Mouse (Mus musculus) left cerebral cortex, postnatal 4 days (tissue): Measurements from ENCODE around the gene Tln1. TPM values are rescaled to one million over a fixed set of nuclear protein-coding genes. Genes with fewer than 3 reads are reported as not detected.
"Not testable (repeated sequence)": the region's sequence is repeated elsewhere in the genome, so short reads cannot be mapped to it uniquely, and the experiment has no call there.

Experiments used
- DNase-seq: peaks from one replicate; pipeline ENCODE4 v3.0.0-alpha.2; 2022
- intact Hi-C: fragments of 180-260 bp; cut with DNase I; formaldehyde crosslinking; loops from one replicate; pipeline ENCODE4 v1.15.1; 2025
- total RNA-seq, 2 experiments: library from RNA; stranded (reverse); gene quantifications; 2 replicates each; pipeline ENCODE4 v1.2.3; 2021

The Tln1 gene
- total RNA-seq, 2 experiments from 2014 or later = 49.1 to 59.1 TPM

GRCm38 (mm10) chr4:43507938-43508665, 54.4 kb downstream of the Tln1 start:
- no peak for DNase-seq
- intact Hi-C loops = no loop called here

DNA sequence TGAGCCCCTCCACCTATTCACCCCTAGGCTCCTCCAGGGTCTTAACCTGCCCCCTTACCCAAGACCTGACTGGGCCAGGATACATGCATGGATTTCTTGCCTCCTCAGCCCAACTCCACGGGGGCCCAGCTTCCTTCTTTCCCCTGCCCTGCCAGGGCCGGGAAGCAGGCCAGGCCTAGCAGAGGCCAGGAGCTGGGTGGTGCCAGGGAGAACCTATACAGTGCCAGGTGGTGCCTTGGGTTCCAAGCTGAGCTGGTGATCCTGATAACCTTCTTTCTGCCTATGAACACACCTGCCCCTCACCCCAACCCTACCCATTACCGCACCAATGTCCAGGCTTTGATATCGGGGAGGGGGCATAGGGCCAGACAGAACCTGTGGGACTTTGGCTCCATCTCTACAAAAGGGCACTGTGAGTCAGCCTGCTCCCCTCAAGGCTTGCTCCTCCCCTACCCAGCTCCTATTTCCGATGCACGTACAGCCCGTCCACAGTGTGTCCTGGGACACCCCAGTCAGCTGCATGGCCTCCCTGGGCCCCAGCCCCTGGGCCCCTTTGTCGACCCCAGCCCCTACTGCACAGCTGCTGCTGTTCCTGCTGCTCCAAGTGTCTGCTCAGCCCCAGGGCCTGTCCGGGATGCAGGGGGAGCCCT, 55.8 kb downstream of the Tln1 start, which contains the start of gene Car9:
Gene Car9, plus strand, starts transcription at position 431 of the 650 bp plus-strand sequence.
- intact Hi-C loops = no loop called here
- peak; percentile 78 for DNase-seq

DNA sequence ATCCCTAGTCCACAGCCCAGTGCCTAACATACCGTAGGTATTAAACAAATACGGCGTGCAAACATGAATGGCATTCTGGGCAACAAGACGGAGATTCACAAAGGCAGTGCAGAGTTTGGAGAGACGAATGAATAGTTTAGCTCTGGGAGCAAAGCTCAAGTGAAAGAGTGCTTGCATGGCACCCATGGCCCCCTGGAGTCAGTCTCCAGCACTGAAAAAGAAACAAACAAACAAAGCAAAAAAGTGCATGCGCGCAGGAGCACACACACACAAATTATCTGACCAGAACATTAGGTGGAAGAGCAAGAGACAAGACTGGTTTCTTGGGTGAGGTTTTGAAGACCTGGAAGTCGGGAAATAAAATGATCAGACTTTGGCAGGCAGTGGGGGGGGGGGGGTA, 56.4 kb downstream of the Tln1 start:
- intact Hi-C loops = no loop called here
- DNase-seq = no peak

GRCm38 (mm10) chr4:43504269-43504668, 58.2 kb downstream of the Tln1 start:
- intact Hi-C loops = no loop called here

DNA sequence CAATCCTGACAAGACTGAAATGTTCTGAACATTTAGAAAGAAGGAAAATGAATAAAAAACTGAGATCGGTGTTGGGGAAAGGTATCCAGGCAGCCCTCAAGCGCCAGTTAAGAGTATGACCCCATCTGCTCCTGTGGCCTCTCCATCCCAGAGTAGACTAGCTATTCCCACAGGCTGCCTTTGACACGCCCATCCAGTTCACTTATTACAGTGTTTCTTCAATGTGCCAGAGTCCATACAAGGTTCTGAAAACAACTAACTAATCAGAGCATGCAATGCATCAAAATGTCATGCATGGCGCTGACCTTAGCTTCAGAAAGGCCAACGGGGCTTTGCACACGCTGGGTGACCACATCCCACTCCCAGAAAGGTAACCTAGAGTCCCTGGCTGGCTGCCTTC, 59.0 kb downstream of the Tln1 start:
- intact Hi-C loops = no loop called here
- no peak for DNase-seq

More at GRCm38 (mm10) chr4:43504269-43504668, 58.2 kb downstream of the Tln1 start:
- DNase-seq = no peak

GRCm38 (mm10) chr4:43503041-43503440, 59.5 kb downstream of the Tln1 start:
- intact Hi-C loops = no loop called here
- DNase-seq = no peak

GRCm38 (mm10) chr4:43499407-43500333, 62.8 kb downstream of the Tln1 start, which contains the start of gene Arhgef39:
TSS of gene Arhgef39 (minus strand) at chr4:43499695.
- peak; percentile 82 for DNase-seq
- intact Hi-C loops = no loop called here

DNA sequence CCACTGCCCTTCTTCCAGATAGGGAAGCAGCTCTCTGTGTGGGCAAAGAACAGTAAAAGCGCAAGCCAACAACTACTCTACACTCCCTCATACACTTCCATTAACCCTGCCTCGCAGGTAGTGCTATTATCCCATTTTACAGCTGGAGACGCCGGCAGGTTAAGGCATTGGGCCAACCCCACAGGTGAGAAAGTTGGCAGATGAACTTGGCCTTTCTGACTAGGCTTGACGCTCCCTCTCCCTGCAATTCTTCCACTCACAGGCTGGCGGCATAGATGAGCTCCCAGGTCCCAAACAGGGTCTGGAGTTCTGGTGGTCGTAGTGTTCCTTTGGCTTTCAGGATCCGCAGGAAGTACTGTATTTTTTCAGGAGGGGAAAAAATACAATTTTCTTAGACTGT, 63.5 kb downstream of the Tln1 start:
- intact Hi-C loops = no loop called here

DNA sequence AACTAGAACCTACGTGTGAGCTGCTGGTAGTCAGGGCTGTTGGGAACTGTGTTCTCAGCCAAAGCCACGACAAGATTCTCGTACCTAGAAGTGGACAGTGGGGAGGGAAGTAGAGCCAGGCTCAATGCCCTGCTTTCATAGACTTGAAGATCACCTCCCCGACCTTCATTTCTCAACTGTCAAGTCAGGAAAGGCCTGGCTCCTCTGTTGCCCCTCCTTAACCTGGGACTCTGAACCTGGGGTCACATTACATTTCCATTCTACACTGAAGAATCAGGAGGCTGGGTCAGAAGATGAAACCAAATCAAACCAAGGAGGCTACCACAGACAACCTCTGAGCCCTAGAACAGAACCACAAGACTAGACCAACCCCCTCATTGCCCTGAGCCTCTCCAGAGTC, 64.5 kb downstream of the Tln1 start:
- intact Hi-C loops = no loop called here
- no peak for DNase-seq

More for the DNA sequence above, 63.5 kb downstream of the Tln1 start:
- peak; percentile 43 for DNase-seq

- intact Hi-C loops = no loop called here
- no peak for DNase-seq
Measured at GRCm38 (mm10) chr4:43497405-43497804, 65.1 kb downstream of the Tln1 start.

GRCm38 (mm10) chr4:43496587-43496986, 65.9 kb downstream of the Tln1 start:
- no peak for DNase-seq
- intact Hi-C loops = no loop called here

- intact Hi-C loops = loop anchor here (5.0 kb wide), 1 partner anchor 52 kb away; the partner anchor contains the start of gene Tesk1
- no peak for DNase-seq
Measured at GRCm38 (mm10) chr4:43493846-43494240, 68.6 kb downstream of the Tln1 start.

GRCm38 (mm10) chr4:43493186-43493845, 69.2 kb downstream of the Tln1 start:
- peak; percentile 98 for DNase-seq
- intact Hi-C loops = loop anchor here (5.0 kb wide), 1 partner anchor 51 kb away; the partner anchor contains the start of gene Tesk1

- peak; percentile 95 for DNase-seq
- intact Hi-C loops = loop anchor here (5.0 kb wide), 1 partner anchor 51 kb away; the partner anchor contains the start of gene Tesk1
Measured at GRCm38 (mm10) chr4:43492821-43493185, 69.7 kb downstream of the Tln1 start, which contains the start of gene Ccdc107. TSS of gene Ccdc107 (plus strand) at chr4:43492900.

GRCm38 (mm10) chr4:43492101-43492820, 70.2 kb downstream of the Tln1 start:
- intact Hi-C loops = loop anchor here (5.0 kb wide), 1 partner anchor 50 kb away; the partner anchor contains the start of gene Tesk1

DNA sequence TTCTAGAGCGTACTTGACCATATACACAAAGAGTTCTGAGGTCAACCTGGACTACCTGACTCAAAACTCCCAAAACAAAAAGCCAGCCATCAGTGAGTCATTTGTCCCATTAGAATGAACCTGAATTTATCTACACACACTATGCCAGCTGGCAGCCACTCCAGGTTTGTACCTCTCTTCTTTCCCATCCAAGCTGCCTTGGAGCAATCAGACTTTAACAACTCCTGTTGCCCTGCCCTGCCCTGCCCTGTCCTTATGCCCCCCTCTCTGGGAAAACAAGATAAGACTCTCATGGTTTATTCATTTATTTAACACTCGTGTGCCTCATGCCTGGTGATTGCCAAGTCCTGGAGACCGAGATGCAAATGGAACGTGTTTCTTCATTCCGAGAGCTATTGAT, 71.7 kb downstream of the Tln1 start:
- intact Hi-C loops = loop anchor here (5.0 kb wide), 1 partner anchor 48 kb away; the partner anchor contains the start of gene Tesk1
- no peak for DNase-seq

More at GRCm38 (mm10) chr4:43492101-43492820, 70.2 kb downstream of the Tln1 start:
- DNase-seq = no peak

- intact Hi-C loops = loop anchor here (5.0 kb wide), 1 partner anchor 47 kb away; the partner anchor contains the start of gene Tesk1
- no peak for DNase-seq
Measured at GRCm38 (mm10) chr4:43489611-43490010, 72.9 kb downstream of the Tln1 start.

DNA sequence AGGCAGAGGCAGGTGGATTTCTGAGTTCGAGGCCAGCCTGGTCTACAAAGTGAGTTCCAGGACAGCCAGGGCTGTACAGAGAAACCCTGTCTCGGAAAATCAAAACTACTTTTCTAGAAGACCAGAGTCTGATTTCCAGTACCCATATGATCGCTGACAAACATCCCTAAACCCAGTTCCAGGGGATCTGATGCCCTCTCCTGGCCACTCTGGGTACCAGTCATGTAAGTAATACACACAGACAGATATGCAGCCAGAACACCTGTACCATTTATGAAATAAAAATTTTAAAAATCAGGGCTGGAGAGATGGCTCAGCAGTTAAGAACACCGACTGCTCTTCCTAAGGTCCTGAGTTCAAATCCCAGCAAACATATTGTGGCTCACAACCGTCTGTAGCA, 76.8 kb downstream of the Tln1 start:
- intact Hi-C loops, DNase-seq: not testable (repeated sequence)

GRCm38 (mm10) chr4:43483535-43484091, 78.9 kb downstream of the Tln1 start, which contains the start of gene Sit1:
TSS of gene Sit1 (minus strand) at chr4:43483734.
- intact Hi-C loops = no loop called here
- no peak for DNase-seq
